Mouse (Mus musculus) liver, postnatal 0 days (tissue): Measurements from ENCODE around the gene Tmem161a. TPM values are rescaled to one million over a fixed set of nuclear protein-coding genes. Genes with fewer than 3 reads are reported as not detected.

Experiments
- ATAC-seq: fragments of 200-750 bp; cut with Nextera tagmentation; 2 replicates; pipeline ENCODE4 v1.8.0; 2017; ENCODE audit warnings: mild to moderate bottlenecking, moderate library complexity
- DNase-seq: peaks from one replicate; pipeline ENCODE4 v3.0.0-alpha.2; 2016
- H3K27ac ChIP-seq: fragments of 300-500 bp; sonication (generic); 2 replicates; pipeline ENCODE4 v1.5.1; 2014; ENCODE audit warnings: antibody characterized with exemption, moderate library complexity, mild to moderate bottlenecking, low read depth
- H3K27me3 ChIP-seq: fragments of 300-500 bp; sonication (generic); 2 replicates; pipeline ENCODE4 v1.6.1; 2014; ENCODE audit warnings: low read length, control low read depth, mixed read lengths; ENCODE audit not compliant: insufficient read depth
- H3K36me3 ChIP-seq: fragments of 300-500 bp; sonication (generic); replicated peaks from 2 replicates; pipeline ENCODE4 v1.6.1; 2014; ENCODE audit warnings: mild to moderate bottlenecking, control low read depth, low read length, moderate library complexity, mixed read lengths; ENCODE audit not compliant: insufficient read depth
- H3K4me1 ChIP-seq: fragments of 300-500 bp; sonication (generic); 2 replicates; pipeline ENCODE4 v1.6.1; 2014; ENCODE audit warnings: antibody characterized with exemption, mild to moderate bottlenecking, control low read depth; ENCODE audit not compliant: insufficient read depth
- H3K4me2 ChIP-seq: fragments of 300-500 bp; sonication (generic); 2 replicates; pipeline ENCODE4 v1.6.1; 2014; ENCODE audit warnings: low read depth, mild to moderate bottlenecking, low read length, moderate library complexity, mixed read lengths
- H3K4me3 ChIP-seq: fragments of 300-500 bp; sonication (generic); 2 replicates; pipeline ENCODE4 v1.5.1; 2014; ENCODE audit warnings: low read depth, low read length
- H3K9ac ChIP-seq: fragments of 300-500 bp; sonication (generic); replicated peaks from 2 replicates; pipeline ENCODE4 v1.6.1; 2014; ENCODE audit warnings: mild to moderate bottlenecking, moderate library complexity
- H3K9me3 ChIP-seq: fragments of 300-500 bp; sonication (generic); 2 replicates; pipeline ENCODE4 v1.6.1; 2016; ENCODE audit warnings: mild to moderate bottlenecking, control low read depth, low read length, mixed read lengths
- CTCF ChIP-seq: sonication (generic); IDR thresholded peaks from 2 replicates; pipeline ENCODE4 v1.5.1; 2016; ENCODE audit warnings: antibody characterized with exemption, low read depth
- EP300 ChIP-seq: IDR thresholded peaks from 2 replicates; pipeline ENCODE4 v1.6.1; 2016; ENCODE audit warnings: antibody characterized with exemption, low read depth, mild to moderate bottlenecking
- WGBS: fragments of 180-500 bp; shearing (Covaris S2); extraction: QIAGEN DNeasy Blood & Tissue Kit; methylation state at CpG from one replicate; pipeline ENCODE4 v1.1.7; 2014; ENCODE audit not compliant: insufficient replicate concordance; 5-methylcytosine and 5-hydroxymethylcytosine counted together
- polyA plus RNA-seq: library from polyadenylated mRNA; unstranded; fragments of >200 nt; fragmentation: Nextera tagmentation; extraction: Ambion mirVana; gene quantifications from 2 replicates; pipeline ENCODE4 v1.2.1, GENCODE M21; 2015

Tmem161a gene
- polyA plus RNA-seq, 1 experiment from 2014 or later = 20.2 TPM

GRCm38 (mm10) chr8:70220911-70221310, 48.8 kb downstream of the Tmem161a start:
- peaks cover 6% of the 10 kb centered on the region for H3K36me3 ChIP-seq
- TF ChIP-seq EP300 (no peak), CTCF (no peak)
- ATAC-seq (peak; percentile 30), DNase-seq (no peak)
- H3K4me1 ChIP-seq = peaks cover 10% of the 10 kb centered on the region
- WGBS = 74% methylated on average over 3 of the region's 3 CpGs
- no peaks in the 10 kb centered on the region for H3K9me3 ChIP-seq
- no peak overlapping the region for H3K4me3 ChIP-seq
- no peaks in the 10 kb centered on the region for H3K27me3 ChIP-seq
- peak overlapping the region; percentile 87 for H3K27ac ChIP-seq
- no peak overlapping the region for H3K4me2 ChIP-seq
- no peak overlapping the region for H3K9ac ChIP-seq

- DNase-seq (no peak), ATAC-seq (no peak)
- Histone ChIP-seq H3K4me1 (peaks cover 10% of the 10 kb centered on the region), H3K9ac (no peak overlapping the region), H3K36me3 (peaks cover 6% of the 10 kb centered on the region), H3K9me3 (no peaks in the 10 kb centered on the region), H3K27ac (no peak overlapping the region), H3K27me3 (no peaks in the 10 kb centered on the region), H3K4me3 (no peak overlapping the region), H3K4me2 (no peak overlapping the region)
- TF ChIP-seq EP300 (no peak), CTCF (no peak)
- 90% methylated on average over 12 of the region's 12 CpGs for WGBS
Measured at GRCm38 (mm10) chr8:70222041-70222440, 49.9 kb downstream of the Tmem161a start.

DNA sequence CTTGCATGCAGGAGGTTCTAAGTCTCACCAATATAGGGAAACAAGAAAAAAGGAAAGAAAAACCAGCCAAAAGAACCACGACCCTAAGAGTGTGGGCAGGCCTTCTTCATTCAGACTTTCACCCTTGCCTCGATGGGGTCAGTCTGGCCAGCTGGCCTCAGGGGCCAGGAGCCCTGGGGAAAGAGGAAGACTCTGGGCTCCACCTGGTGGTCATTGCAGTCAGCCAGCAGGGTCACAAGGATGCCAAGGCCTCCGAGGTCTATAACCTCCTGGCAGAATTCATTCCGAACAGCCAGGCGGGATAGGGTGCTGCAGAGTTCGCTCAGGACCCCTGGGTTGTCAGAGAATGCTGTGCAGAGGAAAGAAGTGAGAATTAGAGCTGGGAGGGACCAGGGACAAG, 51.2 kb downstream of the Tmem161a start:
- DNase-seq = peak; percentile 70
- TF ChIP-seq EP300 (no peak), CTCF (peak; percentile 83)
- no peak overlapping the region for H3K9ac ChIP-seq
- H3K36me3 ChIP-seq = peaks cover 6% of the 10 kb centered on the region
- H3K4me1 ChIP-seq = peaks cover 9% of the 10 kb centered on the region
- peak; percentile 29; the same call in 1 of the 2 replicates for ATAC-seq
- WGBS = 60% methylated on average over 6 of the region's 6 CpGs
- no peaks in the 10 kb centered on the region for H3K9me3 ChIP-seq
- H3K27ac ChIP-seq = no peak overlapping the region
- no peaks in the 10 kb centered on the region for H3K27me3 ChIP-seq
- no peak overlapping the region for H3K4me2 ChIP-seq
- no peak overlapping the region for H3K4me3 ChIP-seq

DNA sequence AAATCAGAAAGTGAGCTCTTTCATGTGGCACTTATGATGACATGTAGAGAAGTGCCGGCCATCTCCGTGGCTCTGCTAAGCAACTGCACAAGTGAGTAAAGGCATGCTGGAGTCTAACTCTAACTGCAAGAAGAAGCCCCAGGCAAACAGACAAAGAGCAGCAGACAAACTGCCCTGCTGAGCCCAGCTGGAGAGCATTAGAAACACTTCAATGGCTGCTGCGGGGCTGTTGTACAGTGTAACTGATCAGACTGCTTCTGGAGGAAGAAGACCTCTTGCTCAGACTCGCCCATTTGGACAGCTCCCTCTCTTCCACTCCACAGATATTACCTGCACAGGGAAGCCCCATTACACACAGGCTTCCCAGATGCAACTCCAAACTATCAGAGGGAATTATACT, 55.8 kb downstream of the Tmem161a start:
- no peak for ATAC-seq
- DNase-seq = no peak
- Histone ChIP-seq H3K9me3 (no peaks in the 10 kb centered on the region), H3K9ac (no peak overlapping the region), H3K4me2 (no peak overlapping the region), H3K4me1 (no peaks in the 10 kb centered on the region), H3K27ac (no peak overlapping the region), H3K4me3 (no peak overlapping the region), H3K36me3 (peaks cover 17% of the 10 kb centered on the region), H3K27me3 (no peaks in the 10 kb centered on the region)
- WGBS = 93% methylated on average over 4 of the region's 4 CpGs
- TF ChIP-seq EP300 (no peak), CTCF (no peak)

- no peak overlapping the region for H3K27ac ChIP-seq
- no peak overlapping the region for H3K4me3 ChIP-seq
- H3K4me2 ChIP-seq = no peak overlapping the region
- no peak for TF ChIP-seq EP300
- TF ChIP-seq CTCF = no peak
- no peak for DNase-seq
- ATAC-seq = no peak
- H3K27me3 ChIP-seq = no peaks in the 10 kb centered on the region
- WGBS = 89% methylated on average over 9 of the region's 9 CpGs
- H3K4me1 ChIP-seq = peaks cover 15% of the 10 kb centered on the region
- H3K9ac ChIP-seq = no peak overlapping the region
- H3K9me3 ChIP-seq = no peaks in the 10 kb centered on the region
- H3K36me3 ChIP-seq = peaks cover 12% of the 10 kb centered on the region
Measured at GRCm38 (mm10) chr8:70230837-70231236, 58.7 kb downstream of the Tmem161a start.

Other genes with a start within 250 kb of the Tmem161a start
- 19.5 and 20.7 TPM in 2 replicates for gene Gatad2a, start 176.0 kb upstream of the Tmem161a start, polyA plus RNA-seq
- 11.1 and 12.2 TPM in 2 replicates for gene Mau2, start 129.6 kb upstream of the Tmem161a start, polyA plus RNA-seq
- 11.7 and 11.8 TPM in 2 replicates for gene Sugp1, start 129.5 kb upstream of the Tmem161a start, polyA plus RNA-seq
- gene Tm6sf2, start 99.4 kb upstream of the Tmem161a start, polyA plus RNA-seq = 32.5 and 38.7 TPM in 2 replicates
- 0.02 TPM in 1 of 2 replicates, not detected in the other for gene Hapln4, start 88.9 kb upstream of the Tmem161a start, polyA plus RNA-seq
- not detected in 2 replicates for gene Ncan, start 51.5 kb upstream of the Tmem161a start, polyA plus RNA-seq
- gene Nr2c2ap, start 41.0 kb upstream of the Tmem161a start, polyA plus RNA-seq = 13.5 and 14.9 TPM in 2 replicates
- 3.6 TPM in 2 replicates for gene Rfxank, start 33.2 kb upstream of the Tmem161a start, polyA plus RNA-seq
- 17.6 and 18.8 TPM in 2 replicates for gene Borcs8, start 32.9 kb upstream of the Tmem161a start, polyA plus RNA-seq
- 0.11 TPM in 1 of 2 replicates, not detected in the other for gene Mef2b, start 32.6 kb upstream of the Tmem161a start, polyA plus RNA-seq
- gene Slc25a42, start 39.9 kb downstream of the Tmem161a start, polyA plus RNA-seq = 18.5 and 19.2 TPM in 2 replicates
- gene Sugp2, start 61.9 kb downstream of the Tmem161a start, polyA plus RNA-seq = 7.3 and 8.3 TPM in 2 replicates
- 5.3 and 6.3 TPM in 2 replicates for gene Armc6, start 62.1 kb downstream of the Tmem161a start, polyA plus RNA-seq
- gene Homer3, start 110.5 kb downstream of the Tmem161a start, polyA plus RNA-seq = 4.3 and 5.6 TPM in 2 replicates
- gene Ddx49, start 130.1 kb downstream of the Tmem161a start, polyA plus RNA-seq = 15.2 and 16.3 TPM in 2 replicates
- 162 and 171 TPM in 2 replicates for gene Cope, start 130.2 kb downstream of the Tmem161a start, polyA plus RNA-seq
- 0.12 TPM in 1 of 2 replicates, not detected in the other for gene Cers1, start 143.4 kb downstream of the Tmem161a start, polyA plus RNA-seq
- gene Gdf1, start 157.5 kb downstream of the Tmem161a start, polyA plus RNA-seq = 0.16 TPM in 1 of 2 replicates, not detected in the other
- 6.7 and 7.1 TPM in 2 replicates for gene Upf1, start 180.9 kb downstream of the Tmem161a start, polyA plus RNA-seq
- 3.0 and 4.0 TPM in 2 replicates for gene Comp, start 201.2 kb downstream of the Tmem161a start, polyA plus RNA-seq